Mouse (Mus musculus) olfactory bulb, adult 2 months (tissue): ENCODE results near the gene Napa.

ENCODE experiments used
- CTCF ChIP-seq: fragments of 200-500 bp; IDR thresholded peaks from 2 replicates; pipeline ENCODE4 v1.5.1; 2012; ENCODE audit warnings: low read depth, mild to moderate bottlenecking, low read length, moderate library complexity; ENCODE audit not compliant: insufficient read depth
- POLR2A ChIP-seq: fragments of 200-500 bp; IDR thresholded peaks from 2 replicates; pipeline ENCODE4 v1.6.1; 2012; ENCODE audit warnings: mild to moderate bottlenecking, low read depth, low read length, moderate library complexity; ENCODE audit not compliant: insufficient read depth

- TF ChIP-seq POLR2A (no peak), CTCF (no peak)
These were observed 17.7 kb upstream of the Napa start for GRCm38 (mm10) chr7:16080581-16080980.
